Mouse (Mus musculus): Measurements from ENCODE around the gene Tcf25.

- TF ChIP-seq POLR2A (IDR thresholded peaks at IDR 0.05; ENCODE audit: insufficient read depth, low read length) (no peak), EP300 (IDR thresholded peaks at IDR 0.05; ENCODE audit: insufficient read depth, low read depth, low read length) (no peak)
These were observed 49.2 kb downstream of the Tcf25 start for GRCm38 (mm10) chr8:123422781-123423159.
